Mouse (Mus musculus) heart, embryonic 16.5 days (tissue): ENCODE data around the gene Necap2. TPM values are rescaled to one million over a fixed set of nuclear protein-coding genes. Genes with fewer than 3 reads are reported as not detected.

Experiments used
- ATAC-seq: fragments of 200-750 bp; cut with Nextera tagmentation; replicated peaks from 2 replicates; pipeline ENCODE4 v1.8.0; 2017; ENCODE audit warnings: moderate number of reproducible peaks; ENCODE audit not compliant: insufficient read depth, low FRiP score; ENCODE audit errors: extremely low read depth
- H3K27ac ChIP-seq: fragments of 300-500 bp; sonication (generic); 2 replicates; pipeline ENCODE4 v1.5.1; 2014; ENCODE audit warnings: mild to moderate bottlenecking, low read length, control low read depth, moderate library complexity
- H3K27me3 ChIP-seq: fragments of 300-500 bp; sonication (generic); 2 replicates; pipeline ENCODE4 v1.6.1; 2014; ENCODE audit warnings: low read length, mixed read lengths; ENCODE audit not compliant: control insufficient read depth, insufficient read depth
- H3K36me3 ChIP-seq: fragments of 300-500 bp; sonication (generic); 2 replicates; pipeline ENCODE4 v1.6.1; 2014; ENCODE audit not compliant: control insufficient read depth, insufficient read depth
- H3K4me1 ChIP-seq: fragments of 300-500 bp; sonication (generic); 2 replicates; pipeline ENCODE4 v1.6.1; 2014; ENCODE audit warnings: low read length, mixed read lengths; ENCODE audit not compliant: control insufficient read depth, insufficient read depth
- H3K4me2 ChIP-seq: fragments of 300-500 bp; sonication (generic); 2 replicates; pipeline ENCODE4 v1.6.1; 2014; ENCODE audit warnings: low read depth, mild to moderate bottlenecking, control low read depth, low read length
- H3K4me3 ChIP-seq: fragments of 300-500 bp; sonication (generic); 2 replicates; pipeline ENCODE4 v1.5.1; 2014; ENCODE audit warnings: mild to moderate bottlenecking, control low read depth, low read length
- H3K9ac ChIP-seq: fragments of 300-500 bp; sonication (generic); 2 replicates; pipeline ENCODE4 v1.6.1; 2014; ENCODE audit warnings: low read length, control low read depth
- H3K9me3 ChIP-seq: fragments of 300-500 bp; sonication (generic); replicated peaks from 2 replicates; pipeline ENCODE4 v1.6.1; 2016; ENCODE audit warnings: low read length; ENCODE audit not compliant: control insufficient read depth
- WGBS: fragments of 180-500 bp; shearing (Covaris S2); extraction: QIAGEN DNeasy Blood & Tissue Kit; methylation state at CpG from one replicate; pipeline ENCODE4 v1.1.7; 2014; 5-methylcytosine and 5-hydroxymethylcytosine counted together
- polyA plus RNA-seq: library from polyadenylated mRNA; unstranded; fragments of >200 nt; fragmentation: Nextera tagmentation; extraction: Ambion mirVana; gene quantifications from 2 replicates; pipeline ENCODE4 v1.2.1, GENCODE M21; 2015

Gene Necap2
- polyA plus RNA-seq, 1 experiment from 2014 or later, result 49.8 TPM

DNA sequence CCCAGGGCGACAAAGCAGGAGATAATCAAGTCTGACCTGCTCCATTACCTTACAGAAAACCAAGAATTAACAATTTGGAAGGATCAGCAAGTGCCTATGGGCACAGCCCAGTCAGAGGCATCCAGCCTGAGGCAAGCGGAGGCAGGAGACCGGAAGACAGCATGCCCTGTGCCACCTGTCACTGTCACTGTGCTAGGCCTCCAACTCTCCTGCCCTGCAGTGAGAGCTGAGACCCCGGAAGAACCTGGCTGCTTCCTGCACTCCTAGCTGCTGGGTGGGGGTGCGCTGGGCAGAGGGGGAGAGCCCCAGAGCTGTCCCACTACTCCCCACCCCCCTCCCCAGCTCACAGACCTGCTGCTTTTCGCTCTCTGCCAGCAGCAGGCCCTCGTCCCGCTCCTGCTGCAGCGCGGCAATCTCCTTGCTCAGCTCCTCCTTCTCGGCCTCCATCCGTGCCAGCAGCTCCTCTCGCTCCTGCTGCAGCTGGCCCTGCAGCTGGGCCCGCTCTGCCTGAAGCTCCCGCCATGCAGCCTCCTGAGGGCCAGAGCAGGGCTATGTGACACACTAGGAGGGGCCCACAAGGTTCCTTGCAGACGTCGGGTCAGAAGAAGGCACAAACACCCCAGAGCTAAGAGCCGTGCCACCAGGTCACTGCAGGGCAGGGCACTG, 47.5 kb downstream of the Necap2 start:
- 92% methylated on average over 18 of the region's 18 CpGs for WGBS
- no peaks in the 10 kb centered on the region for H3K9me3 ChIP-seq
- peaks cover 3% of the 10 kb centered on the region for H3K4me1 ChIP-seq
- H3K4me3 ChIP-seq, result no peak overlapping the region
- no peak overlapping the region for H3K4me2 ChIP-seq
- no peaks in the 10 kb centered on the region for H3K27me3 ChIP-seq
- ATAC-seq, result no peak
- H3K9ac ChIP-seq, result no peak overlapping the region
- H3K36me3 ChIP-seq, result peaks cover 2% of the 10 kb centered on the region; the same call in 1 of the 2 replicates
- H3K27ac ChIP-seq, result no peak overlapping the region

GRCm38 (mm10) chr4:141024992-141025391, 53.2 kb downstream of the Necap2 start:
- H3K36me3 ChIP-seq, result peaks cover 2% of the 10 kb centered on the region; the same call in 1 of the 2 replicates
- no peaks in the 10 kb centered on the region for H3K9me3 ChIP-seq
- no peak overlapping the region for H3K4me3 ChIP-seq
- ATAC-seq, result no peak
- no peaks in the 10 kb centered on the region for H3K27me3 ChIP-seq
- H3K4me2 ChIP-seq, result no peak overlapping the region
- H3K4me1 ChIP-seq, result peaks cover 27% of the 10 kb centered on the region
- WGBS, result 78% methylated on average over 27 of the region's 27 CpGs
- H3K27ac ChIP-seq, result no peak overlapping the region
- H3K9ac ChIP-seq, result no peak overlapping the region

DNA sequence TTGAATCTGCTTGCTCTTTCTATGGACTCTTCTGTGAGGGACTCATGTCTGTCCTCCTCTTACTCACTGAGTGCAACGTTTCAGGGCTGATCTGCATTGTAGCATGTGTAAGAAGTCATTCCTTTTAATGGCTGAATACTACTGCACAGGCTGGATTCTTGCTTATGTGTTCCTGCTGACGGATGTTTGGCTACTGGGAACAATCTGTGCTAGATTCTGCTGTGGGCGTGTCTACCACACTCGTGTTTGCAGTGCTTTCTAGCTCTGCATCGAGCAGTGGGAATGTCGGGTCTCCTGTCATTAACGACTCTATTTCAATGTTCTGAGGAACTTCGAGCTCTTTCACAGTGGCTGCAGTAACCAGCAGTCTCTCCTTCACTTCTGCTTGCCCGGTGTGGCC, 54.1 kb downstream of the Necap2 start:
- Histone ChIP-seq H3K4me1 (peaks cover 28% of the 10 kb centered on the region), H3K4me3 (no peak overlapping the region), H3K9me3 (no peaks in the 10 kb centered on the region), H3K4me2 (no peak overlapping the region), H3K27ac (peak overlapping the region; percentile 43; the same call in 1 of the 2 replicates), H3K9ac (no peak overlapping the region), H3K27me3 (no peaks in the 10 kb centered on the region), H3K36me3 (peaks cover 2% of the 10 kb centered on the region; the same call in 1 of the 2 replicates)
- ATAC-seq, result no peak
- 48% methylated on average over 9 of the region's 9 CpGs for WGBS

GRCm38 (mm10) chr4:141021614-141021929, 56.6 kb downstream of the Necap2 start:
- no peaks in the 10 kb centered on the region for H3K36me3 ChIP-seq
- no peak overlapping the region for H3K4me3 ChIP-seq
- H3K9me3 ChIP-seq, result no peaks in the 10 kb centered on the region
- 56% methylated on average over 11 of the region's 11 CpGs for WGBS
- peak overlapping the region; percentile 94 for H3K27ac ChIP-seq
- H3K4me1 ChIP-seq, result peaks cover 42% of the 10 kb centered on the region
- ATAC-seq, result peak; percentile 12; the same call in 1 of the 2 replicates
- H3K9ac ChIP-seq, result peak overlapping the region; percentile 51
- H3K4me2 ChIP-seq, result no peak overlapping the region; the same call in 1 of the 2 replicates
- H3K27me3 ChIP-seq, result no peaks in the 10 kb centered on the region

DNA sequence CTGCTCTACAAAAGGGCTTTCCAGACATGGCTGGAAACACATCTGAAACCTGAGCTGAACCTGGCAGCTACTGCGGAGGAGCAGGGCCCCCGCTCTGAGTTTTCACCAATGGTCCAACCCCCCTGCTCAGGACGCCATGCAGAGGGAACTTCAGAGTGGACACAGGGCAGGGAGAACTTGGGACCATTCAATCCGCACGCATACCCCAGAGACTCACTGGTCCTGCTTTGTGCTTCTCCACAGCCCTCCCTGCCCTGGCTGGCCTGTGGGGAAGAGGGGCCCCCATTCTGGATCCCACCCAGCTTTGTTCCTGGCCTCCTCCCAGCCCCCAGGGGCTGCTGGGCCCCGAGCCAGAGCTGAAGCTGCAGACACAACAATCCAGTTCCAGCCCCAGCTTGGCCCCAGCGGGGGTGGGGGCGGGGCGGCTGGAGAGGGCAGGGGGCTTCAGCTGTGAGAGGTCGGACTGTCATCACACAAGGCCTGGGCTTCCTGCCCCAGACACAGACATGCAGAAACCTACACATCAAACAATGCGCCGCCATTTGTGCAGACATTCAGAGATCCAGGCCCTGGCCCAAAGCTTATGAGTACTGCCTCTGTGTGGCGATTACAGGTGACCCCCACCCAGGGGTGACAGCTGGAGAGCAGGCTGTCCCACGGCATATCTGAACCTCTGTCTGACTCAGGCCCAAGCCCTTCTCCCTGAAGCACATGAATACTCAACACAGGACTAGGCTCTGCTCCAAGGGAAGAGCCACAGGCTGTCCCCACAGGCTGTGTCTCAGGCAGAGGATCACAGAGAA, 57.1 kb downstream of the Necap2 start:
- Histone ChIP-seq H3K9ac (peak overlapping the region; percentile 56), H3K9me3 (no peaks in the 10 kb centered on the region), H3K36me3 (no peaks in the 10 kb centered on the region), H3K27ac (peak overlapping the region; percentile 94), H3K4me2 (peak overlapping the region; percentile 42), H3K4me1 (peaks cover 48% of the 10 kb centered on the region), H3K27me3 (no peaks in the 10 kb centered on the region), H3K4me3 (no peak overlapping the region)
- peak; percentile 85 for ATAC-seq
- 15% methylated on average over 14 of the region's 14 CpGs for WGBS

DNA sequence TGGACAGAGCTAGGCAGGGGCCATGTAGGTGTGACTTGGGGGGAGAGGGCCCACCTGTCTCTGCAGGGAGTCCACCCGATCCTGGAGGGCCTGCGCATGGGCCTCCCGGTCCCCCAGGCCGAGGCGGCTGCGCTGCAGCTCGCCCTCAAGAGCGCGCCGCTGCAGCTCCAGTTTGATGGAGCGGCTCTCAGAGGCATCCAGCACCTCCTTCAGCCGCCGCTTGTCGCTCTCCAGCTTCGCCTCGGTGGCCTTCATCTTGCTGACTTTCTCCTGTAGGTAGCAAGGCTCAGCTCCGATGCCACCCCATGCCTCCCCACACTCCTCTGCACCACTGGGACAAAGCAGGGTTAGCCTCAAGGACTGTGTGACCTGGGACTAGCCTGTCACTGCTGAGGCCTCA, 57.9 kb downstream of the Necap2 start:
- no peak overlapping the region for H3K4me3 ChIP-seq
- H3K4me2 ChIP-seq, result peak overlapping the region; percentile 42; the same call in 1 of the 2 replicates
- peak overlapping the region; percentile 94 for H3K27ac ChIP-seq
- H3K36me3 ChIP-seq, result no peaks in the 10 kb centered on the region
- no peaks in the 10 kb centered on the region for H3K27me3 ChIP-seq
- no peak for ATAC-seq
- H3K9me3 ChIP-seq, result no peaks in the 10 kb centered on the region
- peaks cover 52% of the 10 kb centered on the region for H3K4me1 ChIP-seq
- WGBS, result 71% methylated on average over 17 of the region's 17 CpGs
- H3K9ac ChIP-seq, result peak overlapping the region; percentile 56

DNA sequence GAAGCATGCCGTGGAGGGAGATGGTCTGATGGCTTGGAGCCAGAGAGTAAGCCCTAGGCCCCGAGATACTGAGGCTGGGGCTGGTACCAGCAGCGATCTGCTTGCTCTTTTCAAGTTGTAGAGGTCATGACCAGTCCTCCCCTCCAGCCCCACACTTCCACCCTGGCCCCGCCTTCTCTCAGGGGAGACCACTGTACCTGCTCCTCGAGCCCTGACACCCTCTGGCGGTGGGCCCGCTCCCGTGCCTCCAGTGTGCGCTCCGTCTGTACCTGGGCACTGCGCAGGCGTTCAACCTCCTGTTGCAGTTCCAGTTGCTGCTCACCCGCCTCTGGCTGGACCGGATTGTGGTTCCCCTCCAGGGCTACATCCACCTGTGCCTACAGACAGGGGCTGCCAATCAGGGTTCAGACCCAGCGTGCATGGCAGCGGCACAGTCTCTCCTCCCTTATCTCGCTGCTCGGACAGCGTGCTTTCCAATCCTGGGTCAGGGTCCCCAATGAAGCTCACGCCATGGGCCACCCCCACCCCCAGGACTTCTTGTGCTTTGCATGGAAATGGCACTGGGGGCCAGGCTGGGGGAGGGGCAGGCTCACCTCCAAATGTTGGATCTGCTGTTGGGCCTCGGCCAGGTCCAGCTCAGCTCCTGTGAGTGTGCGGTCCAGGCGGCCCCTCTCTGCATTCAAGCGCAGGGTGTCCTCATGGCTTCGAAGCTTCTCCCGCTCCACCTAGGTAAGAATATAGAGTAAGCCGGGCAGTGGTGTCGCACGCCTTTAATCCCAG, 60.3 kb downstream of the Necap2 start:
- no peak overlapping the region for H3K27ac ChIP-seq
- no peak overlapping the region for H3K4me2 ChIP-seq
- H3K9me3 ChIP-seq, result no peaks in the 10 kb centered on the region
- no peaks in the 10 kb centered on the region for H3K36me3 ChIP-seq
- H3K4me1 ChIP-seq, result peaks cover 48% of the 10 kb centered on the region
- 0 out of 2 replicates have a peak overlapping the region, but pooled peaks have one; percentile 20 for H3K9ac ChIP-seq
- H3K27me3 ChIP-seq, result no peaks in the 10 kb centered on the region
- H3K4me3 ChIP-seq, result no peak overlapping the region
- ATAC-seq, result no peak
- WGBS, result 79% methylated on average over 29 of the region's 29 CpGs
